Mouse (Mus musculus) cerebellum, postnatal 10 days (tissue): ENCODE results near the gene 2210010C04Rik.
A peak's percentile ranks its signal among the peaks of the same experiment; 100 is the strongest.

Experiments
- DNase-seq, 2 experiments: peaks; one replicate each; pipeline ENCODE4 v3.0.0; 2021; ENCODE audit warnings: mixed read lengths in 2 of 2

The 2210010C04Rik gene

GRCm38 (mm10) chr6:41035409-41035808, at the start of gene 2210010C04Rik:
2210010C04Rik (minus strand) TSS chr6:41035509.
- DNase-seq = no peak

- no peak for DNase-seq
Measured at GRCm38 (mm10) chr6:41080121-41080520, 44.8 kb upstream of the 2210010C04Rik start.

- DNase-seq = peak in 1 of 2 experiments; percentile 7
Measured at GRCm38 (mm10) chr6:41078539-41079303, 43.4 kb upstream of the 2210010C04Rik start.

- no peak for DNase-seq
Measured at GRCm38 (mm10) chr6:41075753-41076152, 40.4 kb upstream of the 2210010C04Rik start.

- DNase-seq = no peak
Measured at GRCm38 (mm10) chr6:41063332-41063731, 28.0 kb upstream of the 2210010C04Rik start.

- no peak for DNase-seq
Measured at GRCm38 (mm10) chr6:41062746-41063145, 27.4 kb upstream of the 2210010C04Rik start.

- DNase-seq = no peak
Measured at GRCm38 (mm10) chr6:41062081-41062480, 26.8 kb upstream of the 2210010C04Rik start.

GRCm38 (mm10) chr6:41061085-41061484, 25.8 kb upstream of the 2210010C04Rik start:
- DNase-seq = peak; percentile 18 to 23

- DNase-seq = no peak
Measured at GRCm38 (mm10) chr6:41057653-41058052, 22.3 kb upstream of the 2210010C04Rik start.

GRCm38 (mm10) chr6:41055581-41055980, 20.3 kb upstream of the 2210010C04Rik start:
- DNase-seq = peak; percentile 49 to 60

- no peak for DNase-seq
Measured at GRCm38 (mm10) chr6:41054379-41054778, 19.1 kb upstream of the 2210010C04Rik start.

GRCm38 (mm10) chr6:41051824-41052223, 16.5 kb upstream of the 2210010C04Rik start:
- DNase-seq = no peak

GRCm38 (mm10) chr6:41048602-41049001, 13.3 kb upstream of the 2210010C04Rik start:
- DNase-seq = no peak

- no peak for DNase-seq
Measured at GRCm38 (mm10) chr6:41047961-41048360, 12.7 kb upstream of the 2210010C04Rik start.

- no peak for DNase-seq
Measured at GRCm38 (mm10) chr6:41047202-41047601, 11.9 kb upstream of the 2210010C04Rik start.

GRCm38 (mm10) chr6:41046553-41046952, 11.2 kb upstream of the 2210010C04Rik start:
- no peak for DNase-seq

- no peak for DNase-seq
Measured at GRCm38 (mm10) chr6:41044753-41045152, 9.4 kb upstream of the 2210010C04Rik start.

- DNase-seq = no peak
Measured at GRCm38 (mm10) chr6:41044314-41044713, 9.0 kb upstream of the 2210010C04Rik start.

- no peak for DNase-seq
Measured at GRCm38 (mm10) chr6:41032802-41033201, 2.5 kb downstream of the 2210010C04Rik start.

GRCm38 (mm10) chr6:41032231-41032630, 3.1 kb downstream of the 2210010C04Rik start:
- DNase-seq = no peak

GRCm38 (mm10) chr6:41030821-41031220, 4.5 kb downstream of the 2210010C04Rik start:
- DNase-seq = no peak

- DNase-seq = peak; percentile 26 to 32
Measured at GRCm38 (mm10) chr6:41027053-41027452, 8.3 kb downstream of the 2210010C04Rik start.

- DNase-seq = no peak
Measured at GRCm38 (mm10) chr6:41025873-41026650, 9.2 kb downstream of the 2210010C04Rik start.

- DNase-seq = no peak
Measured at GRCm38 (mm10) chr6:41019140-41019539, 16.2 kb downstream of the 2210010C04Rik start.
